Mouse (Mus musculus): ENCODE measurements around the gene Rbm7. TPM values are rescaled to one million over a fixed set of nuclear protein-coding genes. Genes with fewer than 3 reads are reported as not detected.
"Not testable (repeated sequence)": the region's sequence is repeated elsewhere in the genome, so short reads cannot be mapped to it uniquely, and the experiment has no call there.

Rbm7 gene
- polyA plus RNA-seq, 1 experiment from 2014 or later = 122 TPM

- no peak overlapping the region for H3K9ac ChIP-seq (ENCODE audit: low read depth, low read length)
- 92% methylated on average over 12 of the region's 12 CpGs for WGBS
- no peaks in the 10 kb centered on the region for H3K4me1 ChIP-seq (replicated peaks; ENCODE audit: control insufficient read depth, insufficient read depth, low read length)
- DNase-seq (ENCODE audit: low spot score) = no peak
- H3K4me2 ChIP-seq (replicated peaks; ENCODE audit: low read depth, low read length) = no peak overlapping the region
- H3K27ac ChIP-seq (ENCODE audit: low read depth, low read length) = no peak overlapping the region
- no peaks in the 10 kb centered on the region for H3K36me3 ChIP-seq (ENCODE audit: control insufficient read depth, insufficient read depth, low read length)
- H3K27me3 ChIP-seq (ENCODE audit: control insufficient read depth, insufficient read depth, low read length) = no peaks in the 10 kb centered on the region
- H3K9me3 ChIP-seq (ENCODE audit: control insufficient read depth, low read length) = no peaks in the 10 kb centered on the region
- no peak for ATAC-seq (ENCODE audit: low FRiP score)
- no peak overlapping the region for H3K4me3 ChIP-seq (ENCODE audit: low read depth, low read length)
Measured at GRCm38 (mm10) chr9:48473131-48473530, 22.0 kb downstream of the Rbm7 start.

GRCm38 (mm10) chr9:48472441-48473025 is 22.6 kb downstream of the Rbm7 start:
- DNase-seq (ENCODE audit: low spot score) = no peak
- no peak for ATAC-seq (ENCODE audit: low FRiP score)
- H3K27me3 ChIP-seq (ENCODE audit: control insufficient read depth, insufficient read depth, low read length) = no peaks in the 10 kb centered on the region
- no peak overlapping the region for H3K4me3 ChIP-seq (ENCODE audit: low read depth, low read length)
- no peak overlapping the region for H3K9ac ChIP-seq (ENCODE audit: low read depth, low read length)
- 91% methylated on average over 15 of the region's 15 CpGs for WGBS
- no peaks in the 10 kb centered on the region for H3K4me1 ChIP-seq (replicated peaks; ENCODE audit: control insufficient read depth, insufficient read depth, low read length)
- no peaks in the 10 kb centered on the region for H3K36me3 ChIP-seq (ENCODE audit: control insufficient read depth, insufficient read depth, low read length)
- H3K9me3 ChIP-seq (ENCODE audit: control insufficient read depth, low read length) = no peaks in the 10 kb centered on the region
- H3K27ac ChIP-seq (ENCODE audit: low read depth, low read length) = no peak overlapping the region
- no peak overlapping the region for H3K4me2 ChIP-seq (replicated peaks; ENCODE audit: low read depth, low read length)

GRCm38 (mm10) chr9:48467471-48467870 is 27.6 kb downstream of the Rbm7 start:
- H3K36me3 ChIP-seq (ENCODE audit: control insufficient read depth, insufficient read depth, low read length); DNase-seq (ENCODE audit: low spot score); H3K4me3 ChIP-seq (ENCODE audit: low read depth, low read length); H3K4me1 ChIP-seq (replicated peaks; ENCODE audit: control insufficient read depth, insufficient read depth, low read length); H3K9me3 ChIP-seq (ENCODE audit: control insufficient read depth, low read length); H3K27ac ChIP-seq (ENCODE audit: low read depth, low read length); ATAC-seq (ENCODE audit: low FRiP score); H3K27me3 ChIP-seq (ENCODE audit: control insufficient read depth, insufficient read depth, low read length); H3K4me2 ChIP-seq (replicated peaks; ENCODE audit: low read depth, low read length); H3K9ac ChIP-seq (ENCODE audit: low read depth, low read length): not testable (repeated sequence)
- 97% methylated on average over 5 of the region's 5 CpGs for WGBS

GRCm38 (mm10) chr9:48466804-48467203 is 28.3 kb downstream of the Rbm7 start:
- H3K27me3 ChIP-seq (ENCODE audit: control insufficient read depth, insufficient read depth, low read length) = no peaks in the 10 kb centered on the region
- DNase-seq (ENCODE audit: low spot score) = peak; percentile 77
- H3K9me3 ChIP-seq (ENCODE audit: control insufficient read depth, low read length) = no peaks in the 10 kb centered on the region
- no peak overlapping the region for H3K9ac ChIP-seq (ENCODE audit: low read depth, low read length)
- no peak overlapping the region for H3K4me2 ChIP-seq (replicated peaks; ENCODE audit: low read depth, low read length)
- H3K27ac ChIP-seq (ENCODE audit: low read depth, low read length) = no peak overlapping the region
- WGBS = 61% methylated on average over 3 of the region's 3 CpGs
- H3K4me1 ChIP-seq (replicated peaks; ENCODE audit: control insufficient read depth, insufficient read depth, low read length) = no peaks in the 10 kb centered on the region
- no peak for ATAC-seq (ENCODE audit: low FRiP score)
- no peak overlapping the region for H3K4me3 ChIP-seq (ENCODE audit: low read depth, low read length)
- no peaks in the 10 kb centered on the region for H3K36me3 ChIP-seq (ENCODE audit: control insufficient read depth, insufficient read depth, low read length)

GRCm38 (mm10) chr9:48465671-48466070 is 29.4 kb downstream of the Rbm7 start:
- DNase-seq (ENCODE audit: low spot score) (peak; percentile 31), ATAC-seq (ENCODE audit: low FRiP score) (no peak)
- Histone ChIP-seq H3K9me3 (ENCODE audit: control insufficient read depth, low read length) (no peaks in the 10 kb centered on the region), H3K4me2 (replicated peaks; ENCODE audit: low read depth, low read length) (no peak overlapping the region), H3K27me3 (ENCODE audit: control insufficient read depth, insufficient read depth, low read length) (no peaks in the 10 kb centered on the region), H3K27ac (ENCODE audit: low read depth, low read length) (no peak overlapping the region), H3K4me3 (ENCODE audit: low read depth, low read length) (no peak overlapping the region), H3K4me1 (replicated peaks; ENCODE audit: control insufficient read depth, insufficient read depth, low read length) (no peaks in the 10 kb centered on the region), H3K9ac (ENCODE audit: low read depth, low read length) (no peak overlapping the region), H3K36me3 (ENCODE audit: control insufficient read depth, insufficient read depth, low read length) (no peaks in the 10 kb centered on the region)
- WGBS = 93% methylated on average over 3 of the region's 3 CpGs

GRCm38 (mm10) chr9:48461545-48461944 is 33.6 kb downstream of the Rbm7 start:
- H3K9me3 ChIP-seq (ENCODE audit: control insufficient read depth, low read length) = no peaks in the 10 kb centered on the region
- WGBS = 97% methylated on average over 3 of the region's 3 CpGs
- ATAC-seq (ENCODE audit: low FRiP score) (no peak), DNase-seq (ENCODE audit: low spot score) (no peak)
- H3K4me2 ChIP-seq (replicated peaks; ENCODE audit: low read depth, low read length) = no peak overlapping the region
- no peaks in the 10 kb centered on the region for H3K27me3 ChIP-seq (ENCODE audit: control insufficient read depth, insufficient read depth, low read length)
- no peak overlapping the region for H3K27ac ChIP-seq (ENCODE audit: low read depth, low read length)
- no peak overlapping the region for H3K4me3 ChIP-seq (ENCODE audit: low read depth, low read length)
- no peak overlapping the region for H3K9ac ChIP-seq (ENCODE audit: low read depth, low read length)
- no peaks in the 10 kb centered on the region for H3K4me1 ChIP-seq (replicated peaks; ENCODE audit: control insufficient read depth, insufficient read depth, low read length)
- no peaks in the 10 kb centered on the region for H3K36me3 ChIP-seq (ENCODE audit: control insufficient read depth, insufficient read depth, low read length)

- Histone ChIP-seq H3K9me3 (ENCODE audit: control insufficient read depth, low read length) (no peaks in the 10 kb centered on the region), H3K27me3 (ENCODE audit: control insufficient read depth, insufficient read depth, low read length) (no peaks in the 10 kb centered on the region), H3K4me3 (ENCODE audit: low read depth, low read length) (no peak overlapping the region), H3K4me2 (replicated peaks; ENCODE audit: low read depth, low read length) (no peak overlapping the region), H3K36me3 (ENCODE audit: control insufficient read depth, insufficient read depth, low read length) (no peaks in the 10 kb centered on the region), H3K4me1 (replicated peaks; ENCODE audit: control insufficient read depth, insufficient read depth, low read length) (no peaks in the 10 kb centered on the region), H3K27ac (ENCODE audit: low read depth, low read length) (no peak overlapping the region), H3K9ac (ENCODE audit: low read depth, low read length) (no peak overlapping the region)
- DNase-seq (ENCODE audit: low spot score) (no peak), ATAC-seq (ENCODE audit: low FRiP score) (no peak)
- WGBS = 92% methylated on average over 8 of the region's 8 CpGs
Measured at GRCm38 (mm10) chr9:48460720-48461119, 34.4 kb downstream of the Rbm7 start.

GRCm38 (mm10) chr9:48459391-48459790 is 35.7 kb downstream of the Rbm7 start:
- H3K27ac ChIP-seq (ENCODE audit: low read depth, low read length) = no peak overlapping the region
- ATAC-seq (ENCODE audit: low FRiP score) = no peak
- WGBS = 90% methylated on average over 5 of the region's 5 CpGs
- DNase-seq (ENCODE audit: low spot score) = no peak
- no peak overlapping the region for H3K9ac ChIP-seq (ENCODE audit: low read depth, low read length)
- no peaks in the 10 kb centered on the region for H3K4me1 ChIP-seq (replicated peaks; ENCODE audit: control insufficient read depth, insufficient read depth, low read length)
- H3K27me3 ChIP-seq (ENCODE audit: control insufficient read depth, insufficient read depth, low read length) = no peaks in the 10 kb centered on the region
- H3K4me2 ChIP-seq (replicated peaks; ENCODE audit: low read depth, low read length) = no peak overlapping the region
- no peaks in the 10 kb centered on the region for H3K36me3 ChIP-seq (ENCODE audit: control insufficient read depth, insufficient read depth, low read length)
- no peaks in the 10 kb centered on the region for H3K9me3 ChIP-seq (ENCODE audit: control insufficient read depth, low read length)
- H3K4me3 ChIP-seq (ENCODE audit: low read depth, low read length) = no peak overlapping the region

GRCm38 (mm10) chr9:48458879-48459278 is 36.2 kb downstream of the Rbm7 start:
- ATAC-seq (ENCODE audit: low FRiP score) = no peak
- no peak overlapping the region for H3K27ac ChIP-seq (ENCODE audit: low read depth, low read length)
- H3K27me3 ChIP-seq (ENCODE audit: control insufficient read depth, insufficient read depth, low read length) = no peaks in the 10 kb centered on the region
- H3K9me3 ChIP-seq (ENCODE audit: control insufficient read depth, low read length) = no peaks in the 10 kb centered on the region
- 62% methylated on average over 3 of the region's 3 CpGs for WGBS
- DNase-seq (ENCODE audit: low spot score) = no peak
- no peak overlapping the region for H3K4me3 ChIP-seq (ENCODE audit: low read depth, low read length)
- H3K4me1 ChIP-seq (replicated peaks; ENCODE audit: control insufficient read depth, insufficient read depth, low read length) = no peaks in the 10 kb centered on the region
- no peak overlapping the region for H3K4me2 ChIP-seq (replicated peaks; ENCODE audit: low read depth, low read length)
- H3K9ac ChIP-seq (ENCODE audit: low read depth, low read length) = no peak overlapping the region
- H3K36me3 ChIP-seq (ENCODE audit: control insufficient read depth, insufficient read depth, low read length) = no peaks in the 10 kb centered on the region

All from hindbrain, embryonic 11.5 days (tissue).